Mouse (Mus musculus) NIH3T3 (cell line): ENCODE measurements around the gene Fam126a.

Source experiments
- DNase-seq: peaks from one replicate; pipeline ENCODE4 v3.0.0-alpha.2; 2012; ENCODE audit warnings: low read depth

Fam126a gene

DNA sequence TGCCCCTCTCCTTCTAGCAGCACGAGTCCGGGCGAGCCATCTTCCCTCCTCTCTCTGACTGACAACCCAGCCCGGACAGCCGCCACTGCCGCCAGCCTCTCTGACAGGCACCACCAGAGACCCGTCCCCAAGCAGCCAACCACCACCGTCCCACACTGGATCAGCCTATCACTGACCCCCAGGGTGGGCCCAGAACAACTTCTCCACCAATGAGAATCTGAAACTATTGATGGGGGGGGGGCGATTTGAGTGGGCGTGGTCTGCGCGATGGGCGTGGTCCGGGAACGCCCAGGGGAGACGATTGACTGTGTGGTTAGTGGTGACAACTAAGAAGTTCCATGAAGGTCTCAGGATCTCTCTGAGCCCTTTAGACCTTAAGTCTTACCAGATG lies at the start of gene Fam126a:
Gene Fam126a, minus strand, starts transcription at position 112 of the 391 bp plus-strand sequence.
- DNase-seq: peak; percentile 96

DNA sequence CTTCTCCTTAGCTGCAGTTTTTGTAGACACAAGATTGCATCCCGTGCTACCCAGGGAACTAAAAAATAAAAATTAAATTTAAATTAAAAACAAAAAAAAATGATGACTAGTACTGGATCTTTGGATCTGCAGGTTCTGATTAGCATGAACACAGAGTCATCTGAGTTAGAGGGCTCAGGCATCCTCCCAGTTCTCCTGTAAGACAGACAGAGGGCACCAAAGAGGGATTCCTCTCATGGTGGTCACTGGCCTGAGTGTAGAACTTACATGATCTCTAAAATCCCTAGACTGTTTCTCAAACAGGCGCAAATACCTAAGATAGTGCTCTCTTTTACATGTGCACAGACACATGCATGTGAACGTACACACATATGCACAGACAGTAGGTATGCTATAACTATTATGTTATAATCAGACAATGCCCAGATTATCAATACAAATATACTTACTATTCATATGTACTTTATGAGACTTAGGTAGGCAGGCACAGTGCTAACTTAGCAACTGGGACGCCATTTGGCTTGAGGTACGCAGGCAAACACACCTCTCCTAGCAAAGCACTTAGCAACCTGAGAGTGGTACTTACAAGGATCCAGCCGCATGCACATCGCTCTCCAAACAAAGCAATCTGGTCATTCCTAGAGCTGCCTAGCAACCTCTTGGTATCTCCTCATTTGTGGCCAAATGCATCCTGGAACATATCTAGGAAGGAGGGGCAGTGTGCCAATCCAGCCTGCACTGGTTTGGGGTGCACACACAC lies 48.1 kb upstream of the Fam126a start:
- DNase-seq: no peak

DNA sequence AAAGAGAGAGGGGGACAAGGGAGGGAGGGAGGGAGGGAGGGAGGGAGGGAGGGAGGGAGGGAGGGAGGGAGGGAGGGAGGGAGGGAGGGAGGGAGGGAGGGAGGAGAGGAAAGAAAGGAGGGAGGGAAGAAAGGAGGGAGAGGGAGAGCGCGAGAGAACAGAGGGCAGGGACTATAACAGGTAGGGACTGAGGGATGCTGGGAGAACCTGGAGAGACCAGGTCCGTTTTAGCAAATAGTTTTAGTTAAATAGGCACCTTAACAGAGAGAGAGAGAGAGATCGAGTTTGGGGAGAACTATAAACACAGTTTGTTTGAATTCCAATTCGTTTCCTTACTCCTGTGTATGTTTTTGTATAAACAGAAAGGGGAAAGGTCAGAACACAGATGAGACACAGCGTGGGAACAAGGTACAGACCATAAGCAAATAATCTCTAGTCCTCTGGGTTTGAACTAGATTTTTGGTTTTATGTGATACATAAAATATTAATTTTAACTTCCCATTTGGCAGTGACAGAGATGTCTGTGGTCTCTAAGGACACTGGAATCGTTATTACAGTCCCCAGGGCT lies 47.3 kb upstream of the Fam126a start:
- DNase-seq: no peak

DNA sequence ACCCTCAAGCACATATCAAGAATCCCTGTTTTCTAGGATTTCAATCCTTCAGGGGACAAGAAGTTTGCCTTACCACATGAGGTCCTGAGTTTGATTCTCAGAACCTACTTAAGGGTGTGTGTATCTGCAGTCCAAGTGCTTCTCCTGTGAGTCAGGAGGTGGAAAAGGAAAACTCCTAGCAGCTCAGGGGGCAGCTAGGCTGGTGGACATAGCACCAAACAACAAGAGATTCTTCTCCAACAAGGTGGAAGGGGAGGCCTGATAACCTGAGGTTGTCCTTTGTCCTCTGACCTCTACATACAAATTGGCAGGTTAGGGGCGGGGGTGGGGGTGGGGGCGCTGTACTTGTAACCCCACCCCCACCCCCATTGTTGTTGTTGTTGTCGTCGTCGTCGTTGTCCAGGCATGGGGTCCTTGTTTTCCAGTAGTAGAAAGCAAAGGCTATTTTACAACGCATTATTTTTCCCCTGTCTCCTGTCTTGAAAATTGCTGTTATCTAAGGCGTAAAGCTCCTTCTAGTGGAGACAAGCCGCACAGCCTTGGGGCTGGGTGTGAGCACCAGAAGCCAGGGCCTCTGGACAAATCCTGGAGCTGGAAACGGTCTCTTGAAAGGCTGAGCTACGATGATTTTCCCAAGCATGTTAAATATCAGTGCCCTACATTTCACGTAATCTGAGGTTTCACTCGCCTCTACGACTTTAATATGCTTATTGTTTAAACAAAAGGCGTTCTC lies 46.7 kb upstream of the Fam126a start:
- peak; percentile 91 for DNase-seq

DNA sequence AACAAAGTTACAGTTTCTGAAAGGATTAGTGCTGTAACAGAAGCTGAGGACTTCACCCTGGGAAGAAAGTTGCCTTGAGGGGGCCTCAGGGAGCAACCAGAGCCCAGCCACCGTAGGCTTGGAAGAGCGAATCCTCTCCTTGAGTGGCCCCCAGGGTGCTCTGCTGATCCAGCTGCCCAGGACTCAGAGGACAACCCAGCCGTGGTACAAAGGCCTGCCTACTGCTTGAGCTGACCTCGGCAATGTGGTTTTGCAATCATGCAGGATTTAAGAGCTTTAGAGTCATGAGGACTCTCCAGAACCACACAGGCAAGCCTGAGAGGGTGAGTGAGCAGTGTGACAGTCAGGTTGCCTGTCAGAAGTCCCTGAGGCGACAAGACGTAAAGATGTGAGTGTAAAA lies 41.5 kb upstream of the Fam126a start:
- DNase-seq: no peak

DNA sequence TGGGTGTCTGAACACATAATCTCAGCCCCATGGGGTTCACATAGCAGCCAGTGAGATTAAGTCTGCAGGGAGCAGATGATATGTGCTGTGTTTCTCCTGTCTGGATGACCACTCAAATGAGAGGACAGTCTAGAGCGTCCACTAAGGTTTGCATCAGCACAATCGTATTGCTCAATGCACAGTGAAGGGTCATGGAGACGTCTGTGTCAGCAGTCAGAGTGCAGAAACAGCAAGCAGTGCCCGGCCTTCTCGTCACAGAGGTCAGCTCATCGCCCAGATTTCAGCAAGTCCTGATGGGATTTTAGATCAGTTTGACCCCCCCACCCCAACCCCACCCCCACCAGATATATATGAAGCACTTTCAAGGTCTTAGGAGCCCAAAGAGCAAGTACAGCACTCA lies 38.5 kb upstream of the Fam126a start:
- DNase-seq: no peak

DNA sequence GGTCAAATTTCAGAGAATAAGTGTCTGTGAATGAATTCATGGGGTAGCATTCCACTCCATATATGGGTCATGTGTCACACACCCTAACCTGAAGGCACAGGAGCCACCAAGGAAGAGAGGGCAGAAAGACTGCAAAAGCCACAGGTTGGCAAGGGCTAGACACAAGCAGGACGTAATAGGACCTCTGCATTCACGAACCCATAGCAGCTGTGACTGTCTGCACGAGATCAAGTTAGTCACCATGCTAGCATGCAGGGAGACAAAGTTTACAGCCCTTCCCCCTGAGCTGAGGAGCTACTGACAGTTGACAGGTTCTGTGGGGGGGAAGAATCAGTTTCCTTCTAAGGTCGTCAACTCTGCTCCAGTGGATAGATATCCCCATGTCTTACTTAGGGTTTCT lies 33.1 kb upstream of the Fam126a start:
- DNase-seq: no peak

DNA sequence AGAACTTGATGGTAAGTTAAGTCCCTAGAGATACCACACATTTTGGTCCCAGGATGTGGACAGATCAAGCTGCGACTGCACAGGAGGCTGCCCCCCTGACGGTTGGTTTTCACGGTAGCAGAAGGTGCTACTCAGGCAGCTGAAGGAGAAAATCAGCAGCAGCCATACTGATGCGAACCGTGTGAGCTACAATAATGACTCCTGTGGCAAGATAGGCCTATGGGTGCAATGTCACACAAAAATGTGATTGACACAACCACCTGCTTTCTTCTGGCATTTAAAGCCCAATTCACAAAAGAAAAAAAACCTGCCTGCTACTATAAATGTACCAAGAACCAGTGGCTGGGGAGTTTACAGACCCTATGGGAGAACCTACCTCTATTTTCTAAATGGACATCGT lies 32.5 kb upstream of the Fam126a start:
- no peak for DNase-seq

DNA sequence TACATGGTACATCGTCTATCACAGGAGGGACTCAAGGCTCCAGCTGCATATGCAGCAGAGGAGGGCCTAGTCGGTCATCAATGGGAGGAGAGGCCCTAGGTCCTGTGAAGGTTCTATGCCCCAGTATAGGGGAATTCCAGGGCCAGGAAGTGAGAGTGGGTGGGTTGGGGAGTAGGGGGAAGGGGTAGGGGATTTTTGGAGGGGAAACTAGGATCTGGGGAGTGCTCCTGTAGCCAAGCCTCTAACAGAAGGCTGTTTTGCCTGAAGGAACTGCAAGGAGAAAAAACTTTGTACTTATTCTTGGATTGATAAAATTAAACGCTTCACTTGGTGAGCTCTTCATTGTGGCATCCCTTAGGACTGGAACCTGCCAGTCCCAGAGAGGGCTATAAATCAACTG lies 30.5 kb upstream of the Fam126a start:
- DNase-seq: no peak

DNA sequence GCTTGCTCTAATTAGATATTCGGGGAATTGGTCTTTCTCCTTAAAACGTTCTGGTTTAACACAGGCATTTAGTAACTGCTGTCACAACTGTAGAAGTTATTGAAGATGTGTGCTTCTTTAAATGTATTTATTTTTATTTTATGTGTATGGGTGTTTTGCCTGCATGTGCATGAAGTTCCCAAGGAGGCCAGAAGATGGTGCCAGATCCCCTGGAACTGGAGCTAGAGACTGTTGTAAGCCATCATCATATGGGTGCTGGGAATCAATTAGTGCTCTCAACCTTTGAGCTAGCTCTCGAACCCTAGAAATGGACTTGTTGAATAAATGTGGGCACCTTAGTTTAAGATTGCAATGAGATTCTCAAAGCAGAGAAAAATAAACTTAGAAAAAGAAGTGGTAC lies 27.1 kb upstream of the Fam126a start:
- DNase-seq: peak; percentile 44

DNA sequence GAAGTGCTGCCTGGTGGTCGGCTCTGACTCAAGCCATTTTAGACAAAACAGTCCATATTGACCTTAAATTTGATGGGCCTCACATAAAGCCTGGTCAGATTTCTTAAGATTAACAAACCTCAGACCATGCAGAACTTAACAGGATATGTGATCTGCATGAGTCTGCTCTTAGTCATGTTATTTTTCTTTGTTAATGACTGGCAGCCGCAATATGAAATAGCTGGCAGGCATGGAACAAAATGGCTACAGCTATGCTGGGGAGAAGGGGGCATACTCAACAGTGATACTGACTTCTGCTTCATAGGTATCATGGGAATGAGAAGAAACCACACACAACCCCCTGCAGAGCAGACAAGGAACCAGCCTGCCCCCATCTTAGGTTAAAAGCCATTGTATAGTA lies 26.4 kb upstream of the Fam126a start:
- DNase-seq: no peak

DNA sequence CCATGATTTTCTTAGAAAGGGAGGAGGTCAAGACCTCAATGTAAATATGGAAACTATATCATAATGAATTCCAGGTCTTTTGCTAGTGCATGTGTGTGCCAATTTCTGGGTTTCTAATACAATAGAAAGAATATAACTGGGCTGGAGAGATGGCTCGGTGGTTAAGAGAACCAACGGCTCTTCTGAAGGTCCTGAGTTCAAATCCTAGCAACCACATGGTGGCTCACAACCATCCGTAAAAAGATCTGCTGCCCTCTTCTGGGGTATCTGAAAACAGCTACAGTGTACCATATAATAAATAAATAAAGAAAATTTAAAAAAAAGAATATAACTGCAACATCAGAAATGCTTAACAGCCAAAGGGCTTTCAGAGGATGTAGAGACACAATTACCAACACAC lies 23.9 kb upstream of the Fam126a start:
- DNase-seq: no peak

DNA sequence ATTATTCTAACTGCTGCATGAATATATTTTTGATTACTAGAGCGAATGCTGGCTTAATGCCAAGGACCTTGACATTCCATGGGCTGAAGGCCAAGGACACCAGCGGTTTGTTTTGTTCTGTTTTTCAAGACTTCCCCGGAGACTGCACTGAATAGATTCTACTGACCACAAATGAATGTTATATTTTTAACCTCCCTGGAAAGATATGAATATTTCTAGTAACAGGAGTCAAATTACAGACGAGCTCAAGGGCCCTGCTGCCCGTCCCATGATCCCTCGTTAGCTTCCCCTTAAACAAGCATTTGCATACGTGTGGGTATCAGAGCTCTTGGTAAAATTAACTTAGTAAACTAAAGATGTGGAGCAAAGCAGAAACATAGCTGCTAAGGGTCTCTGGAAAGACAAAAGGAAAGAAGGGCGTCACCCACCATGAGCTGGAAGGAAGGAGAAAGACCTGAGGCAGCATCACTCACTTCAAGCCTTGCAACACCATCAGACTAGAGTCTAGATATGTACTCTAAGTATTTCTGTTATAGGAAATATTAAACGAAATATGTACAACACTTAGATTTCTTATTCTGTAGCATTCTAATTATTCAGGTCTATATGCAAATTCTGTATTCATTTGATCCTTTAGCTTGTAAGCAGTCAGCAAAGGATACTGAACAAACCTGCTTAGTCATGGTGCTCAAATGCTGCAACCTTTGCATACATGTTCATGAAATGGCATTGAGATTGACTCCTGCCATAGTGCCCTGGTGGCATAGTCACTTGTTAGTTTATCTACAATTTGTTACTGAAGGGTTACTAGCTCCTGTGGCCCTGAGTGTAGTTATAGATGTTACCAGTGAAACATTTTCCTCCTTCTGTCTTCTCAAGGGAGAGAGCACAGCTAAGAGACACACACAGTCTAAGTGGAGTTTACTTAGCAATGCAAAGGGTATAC lies 23.0 kb upstream of the Fam126a start:
- peak; percentile 59 for DNase-seq

DNA sequence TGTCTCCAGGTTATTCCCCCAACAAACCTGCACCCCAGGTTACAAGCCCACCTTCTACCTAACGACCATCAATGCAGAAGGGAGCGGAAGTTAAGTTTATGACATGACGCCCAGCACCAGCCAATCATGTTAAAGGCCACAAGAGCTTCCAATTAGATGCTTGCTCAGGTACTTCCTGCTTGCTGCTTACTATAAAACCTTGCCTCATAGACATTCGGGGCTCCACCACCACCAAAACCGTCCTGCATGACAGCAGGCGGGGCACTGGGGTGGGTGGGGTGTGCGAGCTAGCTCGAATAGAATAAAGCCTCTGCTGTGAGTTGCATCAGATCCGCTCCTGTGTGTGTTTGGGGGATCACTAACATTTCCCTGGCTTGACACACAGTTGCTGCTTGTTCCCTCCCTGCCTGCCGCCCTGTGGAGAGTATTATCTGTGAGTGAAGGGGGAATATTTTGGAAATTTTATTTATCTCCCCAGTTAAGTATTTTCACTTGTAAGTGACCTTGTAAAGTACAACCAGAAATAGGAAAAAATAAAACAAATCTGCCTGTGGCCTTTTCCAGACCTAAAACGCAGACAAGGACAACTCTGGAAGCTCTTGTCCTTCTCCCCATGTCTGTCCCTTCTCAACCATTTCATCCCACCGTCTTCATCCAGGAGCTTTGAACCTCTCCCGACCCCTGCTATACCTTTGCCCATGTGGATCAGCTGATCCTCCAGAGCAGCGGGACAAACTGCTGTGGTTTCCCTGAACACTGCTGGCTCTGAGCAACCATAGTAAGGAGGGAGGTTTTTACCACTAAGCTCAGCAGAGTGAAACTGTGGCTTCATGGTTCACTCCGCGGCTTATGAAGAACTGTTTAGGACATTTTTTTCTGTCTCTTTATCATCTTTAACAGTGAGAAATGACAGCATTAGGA lies 21.5 kb upstream of the Fam126a start:
- DNase-seq: no peak

DNA sequence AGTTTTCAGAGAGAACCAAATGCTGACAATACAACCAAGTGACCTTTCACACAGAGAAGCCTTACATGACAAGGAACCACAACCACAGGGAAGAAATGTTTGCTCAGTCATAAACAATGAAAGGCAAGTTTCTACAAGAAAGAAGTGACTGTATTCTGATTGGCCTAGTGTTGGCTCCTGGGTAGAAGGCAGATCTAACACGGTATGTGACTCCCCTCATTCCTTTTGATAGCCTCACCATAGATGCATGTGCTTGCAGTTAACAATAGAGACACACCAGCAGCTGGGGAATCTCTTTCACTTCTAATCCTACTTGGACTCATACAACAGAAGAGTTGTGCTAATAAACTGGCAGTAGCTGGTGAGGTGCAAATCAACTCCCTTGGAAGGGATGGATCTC lies 17.3 kb upstream of the Fam126a start:
- no peak for DNase-seq

DNA sequence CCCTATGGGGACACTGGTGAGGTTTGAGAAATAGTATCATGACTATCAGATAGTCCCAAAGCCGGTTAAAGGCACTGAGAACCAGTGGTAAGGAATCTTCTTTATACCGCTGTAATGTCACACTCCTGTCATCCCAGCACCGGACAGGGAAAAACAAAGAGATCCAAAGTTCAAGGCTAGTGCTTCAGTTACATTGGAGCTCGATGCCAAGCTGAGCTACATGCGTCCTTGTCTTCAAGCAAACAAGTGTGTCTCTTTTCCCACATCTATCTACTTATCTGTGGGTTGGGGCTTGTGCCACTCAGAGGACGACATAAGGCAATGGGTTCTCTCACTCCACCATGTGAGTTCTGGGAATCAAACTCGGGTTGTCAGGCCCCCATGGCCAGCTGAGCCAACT lies 16.5 kb upstream of the Fam126a start:
- DNase-seq: no peak

DNA sequence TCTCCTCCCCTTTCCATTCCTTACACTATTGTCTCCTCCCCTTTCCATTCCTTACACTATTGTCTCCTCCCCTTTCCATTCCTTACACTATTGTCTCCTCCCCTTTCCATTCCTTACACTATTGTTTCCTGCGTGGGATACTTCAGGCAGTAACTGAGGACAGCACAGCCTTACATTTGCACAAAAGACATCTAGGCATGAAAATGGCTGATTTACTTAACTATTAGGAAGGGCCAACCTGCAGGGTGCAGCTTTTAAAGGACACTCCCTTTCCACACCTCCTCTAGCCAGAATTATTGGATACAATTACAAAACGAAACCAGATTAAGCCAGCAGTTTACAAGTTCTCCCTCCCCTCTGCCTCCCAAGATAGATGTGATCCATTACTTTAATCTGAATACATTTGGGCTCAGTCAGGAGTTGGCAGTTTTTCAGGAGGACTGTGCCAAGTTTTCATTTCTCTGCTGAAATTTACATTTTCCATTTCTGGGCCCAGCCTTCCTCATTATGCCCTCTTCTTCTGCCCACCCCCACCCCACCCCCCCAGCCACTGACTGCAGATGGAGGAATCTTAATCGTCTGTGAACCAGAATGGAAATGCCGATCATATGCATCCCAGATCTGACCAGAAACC lies 15.6 kb upstream of the Fam126a start:
- DNase-seq: peak; percentile 91

DNA sequence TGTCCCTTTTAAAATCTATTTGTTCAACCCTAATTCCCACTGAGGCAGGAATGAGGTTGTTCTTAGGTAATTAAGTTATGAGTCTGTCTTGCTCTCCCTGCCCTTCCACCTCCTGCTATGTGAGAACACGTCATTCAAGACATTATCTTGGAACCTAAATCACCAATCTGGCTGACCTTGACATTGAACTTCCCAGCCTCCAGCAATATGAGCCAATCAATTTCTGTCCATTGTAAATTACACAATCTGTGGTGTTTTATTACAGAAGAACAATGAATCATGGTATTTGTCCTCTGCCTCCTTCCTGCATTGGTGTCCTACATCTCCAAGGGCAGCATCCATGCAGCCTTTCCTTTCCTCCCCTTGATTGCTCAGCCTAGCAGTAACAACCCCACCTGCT lies 13.9 kb upstream of the Fam126a start:
- DNase-seq: peak; percentile 57

DNA sequence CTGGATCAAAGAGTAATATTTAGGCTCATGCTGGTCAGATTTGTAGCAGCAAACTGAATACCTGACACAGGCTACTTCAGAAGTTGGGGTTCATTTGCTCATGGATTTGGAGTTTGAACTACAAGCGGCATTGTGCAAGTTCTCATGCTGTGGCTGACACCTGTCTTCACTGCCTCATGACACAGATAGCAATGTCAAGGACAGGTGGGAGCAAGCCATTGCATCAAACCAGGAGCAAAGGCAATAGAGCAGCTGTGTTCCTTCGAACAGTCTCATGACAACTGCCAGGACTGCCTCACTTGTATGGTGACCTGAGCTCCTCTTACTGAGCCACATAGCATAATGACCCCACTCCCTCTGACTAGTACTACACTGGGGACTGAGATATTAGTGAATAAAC lies 12.9 kb upstream of the Fam126a start:
- DNase-seq: no peak

DNA sequence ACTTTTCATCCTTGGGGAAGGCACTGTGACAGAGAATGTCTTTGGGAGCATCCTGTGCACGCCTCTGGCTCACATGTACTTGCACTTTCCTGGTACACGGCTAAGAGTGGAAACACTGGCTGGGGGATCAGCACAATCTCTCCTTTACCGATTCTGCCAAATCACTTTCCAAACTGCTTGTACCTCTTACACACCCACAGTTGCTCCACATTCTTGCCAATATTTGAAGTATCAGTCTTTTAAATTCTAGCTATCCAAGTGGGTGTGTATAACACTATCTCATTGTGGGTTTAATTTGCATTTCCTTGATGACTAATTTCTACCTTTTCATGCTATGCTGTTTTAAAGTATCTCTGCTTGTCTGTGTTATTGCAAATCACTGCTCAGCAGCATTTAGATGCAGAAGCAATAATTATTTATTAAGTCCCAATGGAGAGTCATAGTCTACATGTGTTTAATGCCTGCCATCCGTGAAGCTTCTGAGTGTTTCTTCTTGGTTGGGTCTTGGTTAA lies 10.9 kb upstream of the Fam126a start:
- DNase-seq: no peak
